Mouse (Mus musculus) testis, adult 2 months (tissue): ENCODE data around the gene Specc1.

ENCODE experiments used
- CTCF ChIP-seq: fragments of 200-500 bp; IDR thresholded peaks from 2 replicates; pipeline ENCODE4 v1.5.1; 2012; ENCODE audit warnings: low read depth, mild to moderate bottlenecking, inconsistent platforms, low read length, moderate library complexity; ENCODE audit not compliant: control insufficient read depth, insufficient read depth, insufficient replicate concordance
- POLR2A ChIP-seq: fragments of 200-500 bp; IDR thresholded peaks from 2 replicates; pipeline ENCODE4 v1.6.1; 2012; ENCODE audit warnings: low read depth, mild to moderate bottlenecking, inconsistent platforms, low read length, moderate library complexity; ENCODE audit not compliant: control insufficient read depth

DNA sequence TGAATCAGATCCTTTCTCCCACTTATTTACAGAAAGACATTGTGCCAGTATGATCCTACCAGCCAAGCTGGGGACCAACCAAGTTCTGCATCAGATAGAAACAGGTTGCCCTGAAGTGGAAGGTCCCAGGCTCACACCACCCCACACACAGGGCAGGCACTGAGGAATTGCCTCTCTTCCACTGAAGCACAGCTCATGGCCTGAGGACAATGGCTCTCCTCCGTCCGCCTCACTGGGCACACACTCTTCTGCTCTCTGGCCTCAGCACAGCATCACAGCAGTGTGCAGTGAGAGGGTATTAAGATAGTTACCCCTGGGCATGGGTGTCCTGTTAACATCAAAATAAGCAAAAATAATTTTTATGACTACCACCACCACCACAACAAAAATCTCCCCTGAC lies 252.5 kb downstream of the Specc1 start:
- TF ChIP-seq CTCF (no peak), POLR2A (no peak)
